Comparison of ENCODE assay signal across 23 mouse cellular contexts in the genomic region with DNA sequence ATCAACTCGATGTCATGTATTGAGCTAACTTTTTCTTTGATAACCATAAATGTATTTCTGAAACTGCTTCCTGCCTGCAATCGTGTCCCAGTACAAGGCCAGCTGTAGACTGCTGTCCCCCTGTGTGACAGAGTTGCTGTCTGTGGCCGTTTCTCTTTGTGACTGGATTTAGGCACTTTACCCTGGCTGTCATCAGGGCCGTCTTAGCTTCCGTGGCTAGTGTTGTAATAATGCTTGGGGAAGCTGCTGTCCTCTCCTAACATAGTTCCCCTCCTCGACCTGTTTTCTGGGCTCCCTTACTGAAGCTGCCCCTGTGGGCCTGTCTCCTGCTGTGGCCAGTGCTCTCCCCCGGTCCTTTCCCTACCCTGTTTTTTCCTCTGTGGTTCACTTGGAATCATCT. TPM values are rescaled to one million over a fixed set of nuclear protein-coding genes. Genes with fewer than 3 reads are reported as not detected.
DNase-seq lines count a peak whose midpoint lies in the region; ATAC-seq and TF ChIP-seq lines count a peak whose summit lies in the region.
"Had no signal": no experiment of that assay in that cellular context is flagged by ENCODE, and none has a peak within 500 bp of the region (broad histone marks: within the 10 kb centered on the region; RNA-seq: fewer than 3 reads in every experiment).

No protein-coding gene starts in this region.

- peaks cover 31% of the 10 kb centered on the region for H3K4me1 ChIP-seq in heart, embryonic 10.5 days
- H3K4me1 ChIP-seq in heart, postnatal 0 days (ENCODE audit: control insufficient read depth, insufficient read depth), result no peaks in the 10 kb centered on the region
- H3K4me1 ChIP-seq in lung, embryonic 16.5 days (replicated peaks; ENCODE audit: control insufficient read depth, insufficient read depth, low read length), result peaks cover 16% of the 10 kb centered on the region
- H3K4me1 ChIP-seq in limb, embryonic 10.5 days, result peaks cover 24% of the 10 kb centered on the region
- H3K4me1 ChIP-seq in forebrain, embryonic 14.5 days (ENCODE audit: control insufficient read depth, insufficient read depth, low read length), result peaks cover 5% of the 10 kb centered on the region; the same call in 1 of the 2 replicates

- intact Hi-C loops in heart, postnatal 25 days (cut with DNase I), result no loop called here
- intact Hi-C loops in heart, postnatal 10 days (cut with DNase I), result no loop called here

- no peak overlapping the region for H3K4me2 ChIP-seq in heart, postnatal 0 days (ENCODE audit: low read depth, low read length)
- H3K4me2 ChIP-seq in lung, embryonic 16.5 days (ENCODE audit: low read depth, low read length), result no peak overlapping the region
- no peak overlapping the region for H3K4me2 ChIP-seq in forebrain, embryonic 14.5 days (ENCODE audit: low read length)
- H3K4me2 ChIP-seq: neural tube, embryonic 12.5 days had no signal

- H3K36me3 ChIP-seq in heart, embryonic 10.5 days, result peaks cover 6% of the 10 kb centered on the region; the same call in 1 of the 2 replicates
- no peaks in the 10 kb centered on the region for H3K36me3 ChIP-seq in heart, postnatal 0 days (replicated peaks; ENCODE audit: control insufficient read depth, insufficient read depth, low read length)
- no peaks in the 10 kb centered on the region for H3K36me3 ChIP-seq in lung, embryonic 16.5 days (ENCODE audit: control insufficient read depth, insufficient read depth, low read length)
- peaks cover 11% of the 10 kb centered on the region; the same call in 1 of the 2 replicates for H3K36me3 ChIP-seq in limb, embryonic 10.5 days
- H3K36me3 ChIP-seq in forebrain, embryonic 14.5 days (ENCODE audit: control insufficient read depth, insufficient read depth, low read length), result peaks cover 10% of the 10 kb centered on the region

- DNase-seq in heart, embryonic 10.5 days (ENCODE audit: low spot score), result no peak
- DNase-seq in heart, postnatal 25 days (ENCODE audit: low spot score), result no peak
- DNase-seq in heart, postnatal 0 days (ENCODE audit: low spot score), result no peak
- DNase-seq in heart, postnatal 10 days, result no peak
- no peak for DNase-seq in lung, postnatal 10 days
- DNase-seq in limb, embryonic 10.5 days (ENCODE audit: low spot score), result no peak
- DNase-seq in forebrain, embryonic 14.5 days (ENCODE audit: low spot score), result no peak
- DNase-seq: adrenal gland, postnatal 36 days; cerebellum, adult 9-11 months; gastrocnemius, postnatal 10 days; heart, adult 11 months; kidney, adult 11 months; liver; midbrain, embryonic 14.5 days; right cerebral cortex, postnatal 14 days; thymus, postnatal 25 days had no signal

- 0 out of 2 replicates have a peak, but pooled peaks have one; percentile 33 for ATAC-seq in heart, postnatal 0 days (ENCODE audit: insufficient read depth, low read depth)
- ATAC-seq in lung, embryonic 16.5 days (ENCODE audit: low read depth), result peak; percentile 46
- no peak for ATAC-seq in forebrain, embryonic 14.5 days
- ATAC-seq: forebrain, embryonic 16.5 days had no signal

- no peak overlapping the region for H3K4me3 ChIP-seq in heart, embryonic 10.5 days
- H3K4me3 ChIP-seq in heart, postnatal 0 days (ENCODE audit: low read depth, low read length), result no peak overlapping the region
- H3K4me3 ChIP-seq in lung, embryonic 16.5 days (ENCODE audit: low read length), result no peak overlapping the region
- H3K4me3 ChIP-seq in limb, embryonic 10.5 days, result no peak overlapping the region
- H3K4me3 ChIP-seq in forebrain, embryonic 14.5 days (ENCODE audit: low read depth, low read length), result no peak overlapping the region
- H3K4me3 ChIP-seq: embryonic facial prominence, embryonic 10.5 days; left cerebral cortex, adult 2 months; megakaryocyte, embryonic 14.5 days; neural tube, embryonic 12.5 days had no signal

- H3K9ac ChIP-seq in heart, postnatal 0 days (replicated peaks; ENCODE audit: low read depth, low read length), result no peak overlapping the region
- no peak overlapping the region; the same call in 1 of the 2 replicates for H3K9ac ChIP-seq in lung, embryonic 16.5 days (ENCODE audit: low read length)
- H3K9ac ChIP-seq in forebrain, embryonic 14.5 days (ENCODE audit: low read length), result no peak overlapping the region
- H3K9ac ChIP-seq: neural tube, embryonic 12.5 days had no signal

- H3K27me3 ChIP-seq in heart, embryonic 10.5 days (ENCODE audit: insufficient read depth, poor library complexity, severe bottlenecking), result no peaks in the 10 kb centered on the region
- no peaks in the 10 kb centered on the region for H3K27me3 ChIP-seq in heart, postnatal 0 days (ENCODE audit: control insufficient read depth, insufficient read depth, low read length)
- H3K27me3 ChIP-seq in lung, embryonic 16.5 days (ENCODE audit: control insufficient read depth, insufficient read depth, low read depth, low read length), result no peaks in the 10 kb centered on the region
- H3K27me3 ChIP-seq in limb, embryonic 10.5 days (ENCODE audit: low read depth, poor library complexity, severe bottlenecking), result no peaks in the 10 kb centered on the region
- H3K27me3 ChIP-seq in forebrain, embryonic 14.5 days (replicated peaks; ENCODE audit: control insufficient read depth, insufficient read depth, low read length), result no peaks in the 10 kb centered on the region
- H3K27me3 ChIP-seq: neural tube, embryonic 12.5 days had no signal

- no peaks in the 10 kb centered on the region for H3K9me3 ChIP-seq in heart, embryonic 10.5 days
- no peaks in the 10 kb centered on the region for H3K9me3 ChIP-seq in heart, postnatal 0 days (replicated peaks; ENCODE audit: control insufficient read depth, low read length)
- no peaks in the 10 kb centered on the region for H3K9me3 ChIP-seq in lung, embryonic 16.5 days (ENCODE audit: control insufficient read depth, low read length)
- H3K9me3 ChIP-seq in limb, embryonic 10.5 days (replicated peaks), result no peaks in the 10 kb centered on the region
- H3K9me3 ChIP-seq in forebrain, embryonic 14.5 days (replicated peaks; ENCODE audit: control insufficient read depth, low read length), result no peaks in the 10 kb centered on the region
- H3K9me3 ChIP-seq: embryonic facial prominence, embryonic 10.5 days; megakaryocyte, embryonic 14.5 days; neural tube, embryonic 12.5 days had no signal

- peak overlapping the region; percentile 72; the same call in 1 of the 2 replicates for H3K27ac ChIP-seq in heart, embryonic 10.5 days
- no peak overlapping the region for H3K27ac ChIP-seq in heart, postnatal 0 days (ENCODE audit: low read depth)
- peak overlapping the region; percentile 58 for H3K27ac ChIP-seq in lung, embryonic 16.5 days (ENCODE audit: low read length)
- H3K27ac ChIP-seq in limb, embryonic 10.5 days, result peak overlapping the region; percentile 42; the same call in 1 of the 2 replicates
- H3K27ac ChIP-seq in forebrain, embryonic 14.5 days (ENCODE audit: low read depth, low read length), result no peak overlapping the region
- H3K27ac ChIP-seq: embryonic facial prominence, embryonic 10.5 days; kidney, postnatal 0 days; left cerebral cortex, adult 2 months; neural tube, embryonic 12.5 days had no signal

- TF ChIP-seq CTCF in heart, postnatal 0 days (IDR thresholded peaks at IDR 0.05; ENCODE audit: low read depth), result no peak

- TF ChIP-seq EP300 in heart, postnatal 0 days (IDR thresholded peaks at IDR 0.05; ENCODE audit: low read depth), result no peak

- 52% methylated on average over 7 of the region's 7 CpGs for WGBS in heart, embryonic 10.5 days
- 37% methylated on average over 7 of the region's 7 CpGs for WGBS in heart, postnatal 0 days
- WGBS in lung, embryonic 16.5 days, result 46% methylated on average over 7 of the region's 7 CpGs
- WGBS in limb, embryonic 10.5 days, result 74% methylated on average over 7 of the region's 7 CpGs
- WGBS in forebrain, embryonic 14.5 days, result 61% methylated on average over 7 of the region's 7 CpGs

RNA-seq across cellular contexts. Expression of a gene that starts 58.5 kb away (rescaled TPM):
- 25.3 and 27.0 TPM in 2 replicates for polyA plus RNA-seq in heart, embryonic 10.5 days (2016; fragmentation: Nextera tagmentation; extraction: Ambion mirVana)
- 1 to 10 TPM in 1 of 2 experiments, under 1 TPM in 1; 0.47 to 1.0 TPM for total RNA-seq in heart, postnatal 25 days (2021)
- 0.54 and 7.2 TPM in 2 replicates for total RNA-seq in heart, postnatal 0 days (2014; rRNA removed; ENCODE audit: low replicate concordance)
- 2.3 and 3.1 TPM in 2 replicates for polyA plus RNA-seq in heart, postnatal 0 days (2015; fragmentation: Nextera tagmentation; extraction: Ambion mirVana)
- 1 to 10 TPM in 1 of 2 experiments, under 1 TPM in 1; 0.37 to 1.8 TPM for total RNA-seq in heart, postnatal 10 days (2021)
- polyA plus RNA-seq in lung, embryonic 16.5 days (2015; fragmentation: Nextera tagmentation; extraction: Ambion mirVana), result 6.3 and 7.2 TPM in 2 replicates
- polyA plus RNA-seq in limb, embryonic 10.5 days (2016; fragmentation: Nextera tagmentation; extraction: Ambion mirVana), result 17.2 and 17.3 TPM in 2 replicates
- 141 and 147 TPM in 2 replicates for polyA plus RNA-seq in forebrain, embryonic 14.5 days (2014; fragmentation: Nextera tagmentation; extraction: Ambion mirVana)

Comparison
In these comparisons a context has a peak if more than half of its experiments do, and no peak if none do; other contexts are left out.
1. H3K27ac ChIP-seq: peak in heart, embryonic 10.5 days (single experiment), lung, embryonic 16.5 days (single experiment) and limb, embryonic 10.5 days (single experiment); none in heart, postnatal 0 days (single experiment) and forebrain, embryonic 14.5 days (single experiment).